Mouse (Mus musculus) intestine, embryonic 14.5 days (tissue): Measurements from ENCODE around the gene Hmgb2. TPM values are rescaled to one million over a fixed set of nuclear protein-coding genes. Genes with fewer than 3 reads are reported as not detected.

ENCODE experiments used
- ATAC-seq: fragments of 200-750 bp; cut with Nextera tagmentation; replicated peaks from 2 replicates; pipeline ENCODE4 v1.8.0; 2017; ENCODE audit warnings: low read depth, moderate number of reproducible peaks, moderate TSS enrichment, moderate library complexity; ENCODE audit not compliant: low FRiP score, low TSS enrichment
- DNase-seq: peaks from one replicate; pipeline ENCODE4 v3.0.0-alpha.2; 2018; ENCODE audit warnings: low spot score
- H3K27ac ChIP-seq: fragments of 300-500 bp; sonication (generic); 2 replicates; pipeline ENCODE4 v1.5.1; 2014; ENCODE audit warnings: low read depth, mild to moderate bottlenecking, control low read depth
- H3K27me3 ChIP-seq: fragments of 300-500 bp; sonication (generic); replicated peaks from 2 replicates; pipeline ENCODE4 v1.6.1; 2014; ENCODE audit warnings: low read length, control low read depth; ENCODE audit not compliant: control insufficient read depth, insufficient read depth
- H3K36me3 ChIP-seq: fragments of 300-500 bp; sonication (generic); 2 replicates; pipeline ENCODE4 v1.6.1; 2014; ENCODE audit warnings: low read length, control low read depth; ENCODE audit not compliant: control insufficient read depth, insufficient read depth
- H3K4me1 ChIP-seq: fragments of 300-500 bp; sonication (generic); replicated peaks from 2 replicates; pipeline ENCODE4 v1.6.1; 2014; ENCODE audit warnings: low read length, control low read depth, mixed read lengths; ENCODE audit not compliant: control insufficient read depth, insufficient read depth
- H3K4me2 ChIP-seq: fragments of 300-500 bp; sonication (generic); 2 replicates; pipeline ENCODE4 v1.6.1; 2014; ENCODE audit warnings: low read length
- H3K4me3 ChIP-seq: fragments of 300-500 bp; sonication (generic); 2 replicates; pipeline ENCODE4 v1.5.1; 2014; ENCODE audit warnings: low read depth, low read length, control low read depth, mixed read lengths
- H3K9ac ChIP-seq: fragments of 300-500 bp; sonication (generic); 2 replicates; pipeline ENCODE4 v1.6.1; 2014; ENCODE audit warnings: mild to moderate bottlenecking, low read length
- H3K9me3 ChIP-seq: fragments of 300-500 bp; sonication (generic); 2 replicates; pipeline ENCODE4 v1.6.1; 2016; ENCODE audit warnings: low read length, control low read depth; ENCODE audit not compliant: control insufficient read depth
- WGBS: fragments of 180-500 bp; shearing (Covaris S2); extraction: QIAGEN DNeasy Blood & Tissue Kit; methylation state at CpG from one replicate; pipeline ENCODE4 v1.1.7; 2014; 5-methylcytosine and 5-hydroxymethylcytosine counted together
- polyA plus RNA-seq: library from polyadenylated mRNA; unstranded; fragments of >200 nt; fragmentation: Nextera tagmentation; extraction: Ambion mirVana; gene quantifications from 2 replicates; pipeline ENCODE4 v1.2.1, GENCODE M21; 2014

The Hmgb2 gene
- polyA plus RNA-seq, 1 experiment from 2014 or later, result 378 TPM

DNA sequence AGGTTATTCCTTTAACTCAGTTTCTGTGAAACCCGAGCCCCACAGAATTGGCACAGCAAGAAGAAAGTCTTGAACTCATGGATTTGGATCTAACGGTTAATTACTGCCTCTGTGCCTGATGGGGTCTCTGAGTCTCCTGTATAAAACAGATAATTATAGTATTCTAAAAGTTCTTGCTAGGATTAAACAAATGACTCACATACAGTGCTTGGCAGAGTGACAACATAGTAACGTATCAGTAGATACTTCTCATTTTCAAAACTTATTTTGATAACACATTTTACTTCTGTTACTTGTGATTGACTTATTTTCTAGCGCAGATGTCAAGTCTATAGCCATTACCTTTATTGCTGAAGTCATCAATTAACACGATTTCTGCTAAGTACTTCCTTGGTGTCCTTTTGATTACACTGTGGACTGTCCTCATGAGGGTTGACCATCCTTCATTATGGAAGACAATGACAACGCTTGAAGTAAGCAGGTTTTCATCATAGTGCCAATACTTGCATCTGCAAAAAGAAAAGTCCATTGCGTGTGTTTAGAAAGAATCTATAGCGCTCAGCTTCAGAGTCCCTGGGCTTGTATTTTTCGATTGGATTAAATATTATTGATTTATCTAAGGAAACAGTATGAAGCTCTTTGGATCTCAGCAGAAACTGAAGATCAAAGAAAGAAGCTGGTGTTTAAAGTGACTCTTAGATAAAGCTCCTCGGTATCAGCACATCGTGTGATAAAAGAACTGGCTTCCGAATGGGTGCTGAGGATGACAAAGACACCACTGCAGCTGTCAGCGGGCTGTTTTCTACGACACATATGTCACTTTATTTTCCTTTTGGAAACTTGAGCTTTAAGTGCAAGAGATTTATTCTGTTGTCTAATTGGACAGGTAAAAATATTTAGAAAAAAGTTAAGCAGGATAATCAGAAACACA is 40.7 kb downstream of the Hmgb2 start:
- no peaks in the 10 kb centered on the region for H3K4me1 ChIP-seq
- H3K27me3 ChIP-seq, result no peaks in the 10 kb centered on the region
- no peaks in the 10 kb centered on the region for H3K36me3 ChIP-seq
- WGBS, result 86% methylated on average over 14 of the region's 14 CpGs
- no peak for DNase-seq
- no peak overlapping the region for H3K4me3 ChIP-seq
- no peak overlapping the region for H3K4me2 ChIP-seq
- no peak for ATAC-seq
- H3K9me3 ChIP-seq, result no peaks in the 10 kb centered on the region
- no peak overlapping the region for H3K27ac ChIP-seq
- H3K9ac ChIP-seq, result no peak overlapping the region

DNA sequence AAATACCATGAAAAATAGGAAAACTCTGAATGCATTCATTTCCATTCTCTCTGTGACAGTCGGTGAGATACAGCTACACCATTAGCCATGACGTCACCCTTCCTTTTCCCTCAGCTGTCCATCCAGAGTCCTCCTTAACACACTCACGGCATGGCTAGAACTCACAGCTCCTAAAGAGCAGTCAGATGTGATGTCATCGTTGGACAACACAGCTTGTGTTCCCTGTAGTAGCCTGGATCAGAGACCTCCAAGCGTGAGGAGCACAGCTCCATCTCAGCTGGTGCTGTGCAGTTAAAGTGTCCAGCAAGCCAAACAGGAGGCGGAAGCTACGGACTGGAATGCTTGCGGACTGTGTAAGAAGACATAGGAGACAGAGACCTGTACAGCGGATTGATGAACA is 49.2 kb downstream of the Hmgb2 start:
- WGBS, result 84% methylated on average over 9 of the region's 9 CpGs
- no peak for ATAC-seq

DNA sequence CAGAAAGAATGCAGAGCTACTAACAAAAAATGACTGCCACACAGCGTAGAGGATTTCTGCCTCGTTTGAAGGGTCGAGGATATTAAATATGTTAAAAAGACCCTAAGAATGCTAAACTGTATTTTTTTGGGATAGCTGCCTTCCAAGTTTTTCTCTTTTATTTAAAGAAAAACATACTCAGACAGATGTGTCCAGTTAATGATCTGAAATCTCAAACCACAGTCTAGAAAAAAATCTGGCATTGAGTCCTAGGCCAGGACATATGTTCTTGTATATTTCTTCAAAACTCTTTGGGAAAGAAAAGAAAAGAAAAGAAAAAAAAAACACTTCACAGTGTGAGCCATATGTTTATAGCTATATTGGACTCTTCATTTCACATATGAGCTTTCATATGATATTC is 51.0 kb downstream of the Hmgb2 start:
- no peak overlapping the region for H3K4me2 ChIP-seq
- no peak overlapping the region for H3K9ac ChIP-seq
- no peak overlapping the region for H3K27ac ChIP-seq
- no peak overlapping the region for H3K4me3 ChIP-seq
- H3K9me3 ChIP-seq, result no peaks in the 10 kb centered on the region
- 80% methylated on average over 3 of the region's 3 CpGs for WGBS
- H3K4me1 ChIP-seq, result no peaks in the 10 kb centered on the region
- no peak for ATAC-seq
- no peak for DNase-seq
- no peaks in the 10 kb centered on the region for H3K27me3 ChIP-seq
- no peaks in the 10 kb centered on the region for H3K36me3 ChIP-seq

More for the DNA sequence above, 49.2 kb downstream of the Hmgb2 start:
- no peak overlapping the region for H3K27ac ChIP-seq
- H3K36me3 ChIP-seq, result no peaks in the 10 kb centered on the region
- H3K4me2 ChIP-seq, result no peak overlapping the region
- H3K4me3 ChIP-seq, result no peak overlapping the region
- H3K27me3 ChIP-seq, result no peaks in the 10 kb centered on the region
- no peaks in the 10 kb centered on the region for H3K4me1 ChIP-seq
- no peaks in the 10 kb centered on the region for H3K9me3 ChIP-seq
- H3K9ac ChIP-seq, result no peak overlapping the region
- DNase-seq, result no peak

DNA sequence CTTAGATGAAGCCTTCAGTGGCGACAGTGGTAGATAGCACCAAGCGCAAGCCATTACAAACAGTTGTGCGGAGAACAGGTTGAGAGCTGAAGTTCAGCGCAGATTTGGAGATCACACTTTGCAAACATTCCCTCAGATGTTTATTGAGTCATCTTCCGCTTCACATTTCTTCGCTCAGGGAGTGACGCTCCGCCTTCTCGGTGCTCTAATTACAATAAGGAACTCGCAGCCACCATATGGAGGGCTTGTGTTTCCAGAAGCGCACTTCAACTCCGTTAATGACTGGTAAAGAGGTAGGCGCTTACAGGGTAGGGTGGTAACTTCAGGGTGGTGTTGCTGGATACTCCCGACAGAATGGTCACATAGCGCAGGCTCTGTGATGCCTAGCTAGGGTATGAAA is 52.0 kb downstream of the Hmgb2 start:
- no peak overlapping the region for H3K4me3 ChIP-seq

DNA sequence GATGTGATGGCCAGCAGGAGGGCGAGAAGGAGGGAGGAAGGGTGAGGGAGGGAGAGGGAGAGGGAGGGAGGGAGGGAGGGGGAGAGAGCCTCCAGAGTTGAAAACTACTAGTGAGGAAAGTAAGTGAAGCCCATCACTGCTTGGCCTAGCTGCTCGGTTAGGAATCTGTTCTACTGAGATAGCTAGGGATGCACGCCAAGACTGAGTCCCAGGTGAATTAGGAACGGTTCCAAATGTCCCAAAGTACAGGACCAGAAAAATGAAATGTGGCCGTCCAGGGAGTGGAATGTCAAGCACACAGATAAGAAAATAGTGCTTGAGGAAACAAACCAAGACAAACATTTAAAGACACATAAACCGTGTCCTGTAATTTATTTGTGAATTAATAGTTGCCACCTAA is 53.3 kb downstream of the Hmgb2 start:
- no peaks in the 10 kb centered on the region for H3K27me3 ChIP-seq
- DNase-seq (no peak), ATAC-seq (no peak)
- H3K4me2 ChIP-seq, result no peak overlapping the region
- H3K9me3 ChIP-seq, result no peaks in the 10 kb centered on the region
- H3K27ac ChIP-seq, result no peak overlapping the region
- no peaks in the 10 kb centered on the region for H3K4me1 ChIP-seq
- H3K9ac ChIP-seq, result no peak overlapping the region
- 85% methylated on average over 6 of the region's 6 CpGs for WGBS
- no peak overlapping the region for H3K4me3 ChIP-seq
- H3K36me3 ChIP-seq, result no peaks in the 10 kb centered on the region

More for the DNA sequence above, 52.0 kb downstream of the Hmgb2 start:
- ATAC-seq (no peak), DNase-seq (no peak)
- no peaks in the 10 kb centered on the region for H3K9me3 ChIP-seq
- H3K4me2 ChIP-seq, result no peak overlapping the region
- no peak overlapping the region for H3K27ac ChIP-seq
- no peaks in the 10 kb centered on the region for H3K4me1 ChIP-seq
- no peaks in the 10 kb centered on the region for H3K27me3 ChIP-seq
- no peaks in the 10 kb centered on the region for H3K36me3 ChIP-seq
- H3K9ac ChIP-seq, result no peak overlapping the region
- WGBS, result 85% methylated on average over 15 of the region's 15 CpGs

Other genes with a start within 250 kb of the Hmgb2 start
- 13.1 and 15.9 TPM in 2 replicates for gene Hand2, start 190.9 kb upstream of the Hmgb2 start, polyA plus RNA-seq
- gene Scrg1, start 56.0 kb upstream of the Hmgb2 start, polyA plus RNA-seq, result 0.27 and 0.54 TPM in 2 replicates
- gene Sap30, start 24.0 kb upstream of the Hmgb2 start, polyA plus RNA-seq, result 36.6 and 39.7 TPM in 2 replicates
- gene Galnt7, start 141.1 kb downstream of the Hmgb2 start, polyA plus RNA-seq, result 26.4 and 29.5 TPM in 2 replicates